Mouse (Mus musculus): ENCODE data around the gene Sh2d7.

- TF ChIP-seq EP300 (IDR thresholded peaks at IDR 0.05; ENCODE audit: low read depth in 1 of 2, low read length in 2 of 2) = no peak
- TF ChIP-seq CTCF (IDR thresholded peaks at IDR 0.05 in 2 of 3, conservative IDR thresholded peaks at IDR 0.05 in 1 of 3; ENCODE audit: control insufficient read depth in 1 of 3, insufficient read depth in 1 of 3, low read depth in 2 of 3, low read length in 3 of 3, poor library complexity in 1 of 3, severe bottlenecking in 1 of 3) = no peak
- no peak for TF ChIP-seq SMC3 (IDR thresholded peaks at IDR 0.05; ENCODE audit: low read depth, low read length)
- TF ChIP-seq ZKSCAN1 (IDR thresholded peaks at IDR 0.05; ENCODE audit: low read depth, low read length) = no peak
- no peak for TF ChIP-seq POLR2A (IDR thresholded peaks at IDR 0.05; ENCODE audit: control insufficient read depth in 1 of 2, insufficient read depth in 1 of 2, low read depth in 1 of 2, low read length in 2 of 2, poor library complexity in 1 of 2)
- TF ChIP-seq TCF12 (IDR thresholded peaks at IDR 0.05; ENCODE audit: low read depth, low read length) = no peak
- no peak for TF ChIP-seq JUND (IDR thresholded peaks at IDR 0.05; ENCODE audit: low read depth, low read length)
Measured at GRCm38 (mm10) chr9:54518921-54519320, 19.9 kb upstream of the Sh2d7 start.

Measured in MEL (cell line).